Mouse (Mus musculus) thymus, adult 18-20 months (tissue): ENCODE measurements around the gene Lrrc55.

Experiments
- DNase-seq, 2 experiments: peaks; one replicate each; pipeline ENCODE4 v3.0.0; 2022; ENCODE audit warnings: mixed read lengths in 2 of 2

Gene Lrrc55

DNA sequence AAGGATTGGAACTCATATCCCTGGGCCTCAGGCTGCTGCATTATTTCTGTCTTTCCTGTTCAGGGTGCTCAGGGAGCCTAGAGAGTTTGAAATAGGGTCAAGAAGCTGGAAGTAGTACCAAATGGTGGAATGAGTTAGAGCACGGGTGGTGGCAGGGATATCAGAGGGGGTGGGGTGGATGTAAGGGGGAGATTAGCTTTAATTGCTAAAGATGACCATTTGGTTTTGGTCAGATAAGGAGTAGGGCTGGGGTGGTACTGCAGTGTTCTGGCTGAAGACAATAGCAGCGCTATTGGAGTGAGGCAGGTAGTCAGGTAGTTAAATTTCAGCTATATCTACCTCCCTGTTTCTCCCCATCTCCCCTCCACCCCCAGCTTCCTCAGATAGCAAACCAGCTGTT lies 65.8 kb downstream of the Lrrc55 start:
- no peak for DNase-seq

DNA sequence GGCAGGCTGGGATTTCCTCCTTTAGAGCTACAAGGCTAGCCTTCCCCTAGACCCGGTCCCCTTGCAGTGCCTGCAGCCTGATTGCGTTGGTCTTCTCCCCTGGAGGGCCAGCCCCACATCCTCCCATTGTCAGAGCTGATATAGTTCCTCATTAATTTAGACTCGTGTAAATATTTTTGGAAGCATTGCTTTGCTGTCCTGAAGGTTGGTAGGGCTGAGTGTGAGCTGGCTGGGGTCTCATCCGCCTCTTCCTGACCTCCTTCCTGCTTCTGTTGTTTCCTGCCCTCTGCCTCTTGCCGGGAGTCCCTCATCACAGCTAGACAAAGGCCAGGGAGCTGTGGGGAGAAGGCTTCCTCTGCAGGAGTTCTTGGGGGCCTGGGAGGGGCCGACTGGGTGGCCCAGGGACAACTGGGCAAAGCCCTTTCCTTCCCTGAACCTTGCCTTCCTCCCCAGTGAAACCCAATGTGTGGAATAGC lies 67.5 kb downstream of the Lrrc55 start:
- no peak for DNase-seq

DNA sequence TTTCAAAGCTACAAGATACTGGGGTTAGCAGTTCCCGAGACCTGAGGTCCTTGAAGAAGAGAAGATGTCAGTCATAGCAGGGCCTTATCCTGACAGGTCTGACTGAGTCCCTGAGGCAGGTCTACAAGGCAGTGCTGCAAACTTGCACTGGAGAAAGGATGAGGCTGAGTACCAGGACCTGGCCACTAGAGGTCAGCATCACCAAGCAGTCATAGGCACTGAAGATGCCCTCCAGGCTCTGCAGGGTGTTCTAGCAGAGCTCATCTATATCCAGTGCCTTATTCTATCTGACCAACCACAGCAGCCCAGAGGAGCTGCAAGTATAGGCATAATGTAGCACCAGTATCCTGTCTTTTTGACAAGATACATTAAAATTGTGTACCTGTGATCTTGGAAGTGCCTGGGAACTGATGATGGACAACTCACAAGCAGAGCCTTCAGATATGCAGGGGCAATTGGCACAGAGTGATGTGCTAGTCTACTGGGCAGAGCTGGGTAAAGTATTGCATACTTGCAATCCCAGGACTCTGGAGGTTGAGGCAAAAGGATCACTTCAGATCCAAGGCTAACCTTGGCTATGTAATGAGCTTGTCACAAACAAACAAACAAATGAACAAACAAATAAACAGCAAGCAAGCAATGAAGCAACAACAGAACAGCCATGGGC lies 73.0 kb downstream of the Lrrc55 start:
- DNase-seq, result peak; percentile 11 to 14

DNA sequence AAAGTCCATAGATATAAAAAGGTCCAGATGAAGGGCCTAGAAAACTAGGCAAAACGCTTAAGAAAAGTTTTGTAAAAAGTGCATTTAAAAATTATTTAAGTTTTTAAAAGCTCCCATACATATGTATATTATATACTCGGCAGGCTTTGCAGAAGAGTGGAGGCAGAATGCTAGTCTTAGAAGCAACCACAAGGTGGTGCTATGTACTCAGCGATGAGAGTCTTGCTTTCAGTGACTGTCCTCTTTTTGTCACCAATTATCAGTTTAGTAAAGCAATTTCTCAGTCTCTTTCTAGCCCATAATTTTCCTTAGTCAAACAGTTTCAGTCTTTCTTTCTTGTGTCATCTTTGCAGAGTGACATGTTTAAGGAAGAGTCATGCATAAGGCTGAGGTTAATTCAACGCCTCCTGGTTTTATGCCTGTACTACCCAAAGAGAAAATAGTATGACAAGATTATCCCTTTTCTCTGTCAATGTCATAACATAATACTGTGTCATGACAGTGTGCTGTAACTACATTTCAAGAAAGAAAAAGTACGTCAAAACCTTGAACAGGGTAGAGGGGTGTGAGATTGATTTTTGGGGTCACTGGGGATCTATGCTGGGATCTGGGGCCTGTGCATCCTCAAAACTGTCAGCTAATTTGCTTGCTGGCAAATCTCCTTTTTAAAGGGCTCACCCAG lies 73.7 kb downstream of the Lrrc55 start:
- DNase-seq, result no peak
